Mouse (Mus musculus): ENCODE results near the gene Slc30a7. TPM values are rescaled to one million over a fixed set of nuclear protein-coding genes. Genes with fewer than 3 reads are reported as not detected.

Gene Slc30a7
- total RNA-seq, 2 experiments from 2014 or later, result 21.9 to 23.8 TPM

DNA sequence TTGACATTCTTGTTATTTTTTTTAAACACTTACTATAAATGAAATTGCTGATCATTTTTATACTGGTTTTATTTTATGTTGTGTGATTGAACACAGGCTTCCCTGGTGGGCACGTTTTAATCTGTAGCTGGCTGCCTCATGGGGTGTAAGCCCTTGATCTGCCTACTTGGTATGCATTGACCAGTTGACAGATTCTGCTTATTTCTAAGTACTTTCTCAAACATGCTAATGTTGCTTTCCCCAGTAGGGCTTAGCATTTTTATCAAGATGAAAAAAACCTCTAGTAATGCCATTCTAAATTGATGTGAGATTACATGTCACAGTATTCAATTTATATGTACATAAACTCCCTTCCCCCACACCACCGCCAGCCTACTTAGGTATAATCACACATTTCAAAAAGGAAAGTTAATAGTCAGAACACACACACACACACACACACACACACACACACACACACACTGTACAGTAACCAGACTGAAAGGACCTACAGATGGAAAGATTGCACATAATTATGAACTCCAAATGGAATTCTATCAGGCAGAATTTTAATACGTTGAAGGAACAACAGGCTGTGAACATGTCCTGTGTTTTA is 108.8 kb downstream of the Slc30a7 start:
- intact Hi-C loops (cut with DNase I), result no loop called here
- DNase-seq (ENCODE audit: low spot score in 2 of 2), result no peak

DNA sequence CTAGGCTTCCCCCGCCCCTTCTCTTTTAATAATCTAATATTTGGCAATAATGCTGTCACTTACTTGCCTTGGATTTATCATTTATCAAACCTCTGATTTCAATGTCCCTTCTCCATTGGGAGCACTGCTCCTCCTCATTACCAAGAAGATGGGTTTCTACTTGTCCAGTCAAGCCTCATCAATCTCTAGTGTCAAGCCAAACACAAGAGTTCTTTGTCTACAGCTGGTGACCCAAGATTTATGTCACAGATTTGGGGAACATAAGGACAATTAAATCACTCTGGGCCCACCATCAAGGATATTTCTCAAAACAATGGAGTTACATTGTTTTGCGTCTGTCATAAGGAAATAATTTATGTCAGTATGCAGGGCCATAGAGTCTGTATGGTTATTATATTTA is 114.0 kb downstream of the Slc30a7 start:
- intact Hi-C loops (cut with DNase I), result no loop called here
- no peak for DNase-seq (ENCODE audit: low spot score in 2 of 2)

DNA sequence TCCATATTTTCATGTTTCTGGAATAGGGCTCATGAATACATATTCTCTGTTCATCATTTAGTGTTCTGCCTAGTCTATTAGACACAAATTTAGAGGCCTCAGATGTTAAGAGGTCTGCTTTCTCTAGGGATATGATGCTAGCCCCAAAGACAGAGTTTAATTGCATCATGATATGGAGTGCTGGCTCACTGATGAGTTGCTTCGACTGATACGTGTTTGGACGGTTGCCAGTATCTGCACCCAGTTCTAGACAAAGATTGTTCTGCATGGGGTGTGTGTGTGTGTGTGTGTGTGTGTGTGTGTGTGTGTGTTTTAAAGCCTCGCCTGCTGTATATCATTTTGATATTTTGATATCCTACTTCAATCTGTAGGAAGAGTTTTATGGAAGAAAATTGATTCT is 114.9 kb downstream of the Slc30a7 start:
- intact Hi-C loops (cut with DNase I), result no loop called here
- DNase-seq (ENCODE audit: low spot score in 2 of 2), result no peak

Small RNA genes within 50 kb of the gene (microRNA-seq; reads per million reads assigned to microRNA genes)
- gene Mir669n, result 0 reads per million in 2 experiments

Other genes starting within 250 kb of the Slc30a7 start
- 10 to 100 TPM; 12.7 to 13.8 TPM for gene Dph5, start 119.6 kb downstream of the Slc30a7 start, total RNA-seq (2021)
- gene Extl2, start 56 bp upstream of the Slc30a7 start, total RNA-seq (2021), result 10 to 100 TPM; 72.4 to 72.5 TPM
- gene Vcam1, start 122.3 kb upstream of the Slc30a7 start, total RNA-seq (2021), result 10 to 100 TPM; 23.7 to 24.1 TPM
- gene Gpr88, start 246.1 kb upstream of the Slc30a7 start, total RNA-seq (2021), result 100 to 1,000 TPM in 1 of 2 experiments, 10 to 100 TPM in 1; 81.5 to 167 TPM